Mouse (Mus musculus) liver, embryonic 14.5 days (tissue): ENCODE data around the gene Zfp740.

Experiments used
- CTCF ChIP-seq: IDR thresholded peaks from 2 replicates; pipeline ENCODE4 v1.5.1; 2016; ENCODE audit warnings: antibody characterized with exemption, low read depth, control low read depth
- EP300 ChIP-seq: IDR thresholded peaks from 2 replicates; pipeline ENCODE4 v1.6.1; 2016; ENCODE audit warnings: antibody characterized with exemption, low read depth

DNA sequence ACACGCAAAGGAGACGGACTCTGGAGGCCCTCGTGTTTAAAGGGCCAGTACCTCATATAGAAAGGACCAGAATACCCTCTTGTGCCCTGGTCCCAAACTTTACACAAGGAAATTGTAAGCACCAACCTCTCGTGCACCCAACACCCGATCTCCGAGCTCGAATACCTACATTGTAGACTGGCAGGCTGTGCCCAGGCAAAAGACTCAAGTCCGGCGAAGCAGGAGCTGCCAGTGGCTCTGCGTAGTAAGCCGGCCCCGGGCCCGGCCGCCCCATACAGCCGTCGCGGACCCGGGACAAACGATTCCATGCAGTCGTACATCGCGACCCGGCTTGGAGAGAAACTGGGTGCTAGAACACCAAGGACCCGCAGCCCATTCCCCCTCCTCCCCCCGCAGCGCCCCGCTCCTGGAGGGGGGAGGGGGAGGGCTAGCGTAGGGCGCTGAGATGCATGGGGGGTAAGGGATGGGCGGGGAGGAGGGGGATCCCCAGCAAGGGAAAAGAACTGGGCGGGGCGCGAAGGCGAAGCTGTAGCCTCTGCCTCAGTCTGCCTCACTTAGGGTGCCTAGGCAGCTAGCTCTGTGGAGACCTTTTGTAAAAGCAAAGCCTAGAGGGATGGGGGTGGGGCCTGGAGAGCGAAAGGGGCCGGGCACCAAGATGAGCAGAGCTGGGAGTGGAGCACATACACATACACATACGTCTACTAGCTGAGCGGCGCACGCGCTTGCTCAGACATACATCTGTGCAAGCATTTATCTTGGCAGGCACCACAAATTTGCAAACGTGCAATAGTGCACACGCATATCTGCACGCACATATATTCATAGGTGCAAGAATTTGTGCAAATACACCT is 43.1 kb downstream of the Zfp740 start:
- TF ChIP-seq CTCF (no peak), EP300 (no peak)
